Mouse (Mus musculus): ENCODE measurements at regions not wholly inside any gene's neighbourhood (a gene's known extent, or its start where the extent isn't known, plus 50 kb on each side); places are given as distances from the start of the nearest gene placed in this dataset.
"Not testable (repeated sequence)": the region's sequence is repeated elsewhere in the genome, so short reads cannot be mapped to it uniquely, and the experiment has no call there.

DNA sequence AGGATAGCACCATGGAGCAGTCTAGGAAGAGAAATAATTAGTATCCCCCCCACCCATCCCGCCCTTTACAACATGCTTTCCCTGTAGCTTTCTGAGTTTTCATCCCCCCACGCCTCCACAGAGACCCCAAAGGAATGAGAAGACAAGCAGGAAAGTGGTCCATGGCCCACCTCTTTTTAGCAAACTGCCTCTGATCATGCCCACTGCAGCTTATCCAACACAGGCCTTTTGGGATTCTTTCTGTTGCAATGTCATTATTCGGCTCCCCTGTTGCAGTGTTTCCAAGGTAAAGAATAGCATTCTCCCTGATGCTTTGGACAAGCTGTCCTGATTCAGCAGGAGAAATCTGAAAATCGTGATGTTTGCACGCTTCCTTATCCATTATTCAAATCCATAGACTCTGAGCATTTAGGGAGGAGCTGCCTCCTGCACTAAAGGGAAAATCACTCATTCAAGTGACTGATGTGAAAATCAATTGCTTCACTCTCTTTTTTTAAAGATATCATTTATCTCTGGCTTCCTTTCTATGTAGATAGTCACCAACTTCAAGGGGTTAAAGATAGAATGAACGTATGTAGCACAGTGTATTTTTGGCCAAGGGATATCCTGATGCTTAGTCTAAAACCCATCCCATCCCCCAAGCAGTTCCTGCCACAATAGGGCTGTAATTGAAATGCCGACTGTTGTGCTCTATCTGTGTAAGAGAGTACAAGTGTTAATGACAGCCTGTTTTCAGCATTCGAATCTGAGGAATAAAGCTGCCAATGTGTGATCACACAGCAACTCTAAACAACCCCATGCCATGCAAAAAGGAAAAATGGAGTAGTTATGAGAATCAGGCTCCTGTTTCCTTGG, 743.1 kb downstream of the Kcna4 start:
- DNase-seq (ENCODE audit: low read depth) = no peak

DNA sequence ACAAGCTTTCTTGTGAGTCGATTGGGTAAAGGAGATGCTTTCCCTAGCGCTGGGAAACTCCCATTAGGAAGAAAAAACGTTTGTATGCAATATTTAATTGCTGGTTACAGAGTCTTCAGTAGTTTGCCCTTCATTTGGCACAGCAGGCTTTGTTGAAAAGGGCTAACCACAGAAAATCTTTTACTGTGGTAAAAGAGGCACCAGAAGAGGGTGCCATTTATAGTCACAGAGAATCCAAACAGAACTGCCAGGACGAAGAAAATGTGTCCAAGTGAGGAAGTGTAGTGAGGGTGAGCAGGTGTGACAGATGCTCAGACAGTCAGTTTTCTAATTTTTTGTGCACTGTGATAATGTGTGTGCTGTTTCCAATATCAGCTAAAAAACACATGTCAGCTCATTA, 744.4 kb downstream of the Kcna4 start:
- DNase-seq (ENCODE audit: low read depth) = no peak

DNA sequence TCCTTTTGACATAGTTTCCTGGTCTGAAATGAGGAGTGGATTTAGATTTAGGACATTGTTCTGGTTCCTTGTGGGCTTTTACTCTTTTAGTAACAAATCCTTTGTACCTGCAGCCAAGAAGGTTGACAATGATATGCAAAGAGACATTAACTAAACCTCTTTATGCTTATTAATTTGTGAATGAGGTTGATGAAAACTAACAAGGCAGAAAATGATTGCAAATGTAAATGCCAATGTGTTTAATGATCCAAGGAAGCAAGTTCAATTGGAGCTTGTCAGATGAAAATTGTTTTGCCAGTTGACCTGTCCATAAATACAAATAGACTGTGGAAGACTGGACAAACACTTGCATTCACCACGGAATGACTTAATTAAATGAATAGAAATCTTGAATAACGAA, 751.6 kb downstream of the Kcna4 start:
- DNase-seq (ENCODE audit: low read depth) = no peak

DNA sequence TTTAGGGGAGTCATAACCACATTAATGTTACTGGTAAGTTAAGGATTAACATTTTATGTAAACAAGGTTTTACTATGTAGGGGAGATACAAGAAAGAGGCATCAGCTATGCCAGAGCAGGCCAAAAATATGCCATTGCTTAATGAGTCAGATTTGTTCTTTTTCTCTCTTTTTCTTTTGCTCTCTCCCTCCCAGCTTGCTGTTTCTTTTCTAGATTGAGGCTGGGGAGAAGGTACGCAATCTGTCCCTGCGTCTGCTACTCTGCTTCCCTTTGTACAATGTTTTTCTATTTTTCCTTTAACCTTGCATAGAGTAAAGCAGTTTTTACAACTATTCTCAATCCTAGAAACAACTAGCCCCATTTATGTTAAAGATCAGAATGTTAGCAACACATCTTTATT, 754.4 kb downstream of the Kcna4 start:
- DNase-seq (ENCODE audit: low read depth) = no peak

DNA sequence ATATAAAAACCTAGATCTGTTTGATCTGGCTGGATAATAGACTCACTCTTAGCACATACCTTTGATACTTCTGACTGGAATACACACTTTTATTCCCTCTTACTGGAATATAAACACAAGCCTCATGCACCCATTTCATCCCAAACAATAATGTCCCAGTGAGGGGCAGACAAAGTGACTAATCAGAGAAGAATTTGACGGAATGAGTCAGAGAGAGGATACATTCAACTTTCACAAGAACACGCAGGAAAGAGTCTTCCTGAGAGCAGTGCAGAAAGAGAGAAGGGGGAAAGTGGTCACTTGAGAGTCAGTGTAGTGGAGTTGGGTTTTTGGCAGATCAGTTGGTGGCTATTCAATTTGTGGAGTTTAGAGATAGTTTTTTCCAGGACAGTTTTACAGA, 755.6 kb downstream of the Kcna4 start:
- DNase-seq (ENCODE audit: low read depth) = no peak

DNA sequence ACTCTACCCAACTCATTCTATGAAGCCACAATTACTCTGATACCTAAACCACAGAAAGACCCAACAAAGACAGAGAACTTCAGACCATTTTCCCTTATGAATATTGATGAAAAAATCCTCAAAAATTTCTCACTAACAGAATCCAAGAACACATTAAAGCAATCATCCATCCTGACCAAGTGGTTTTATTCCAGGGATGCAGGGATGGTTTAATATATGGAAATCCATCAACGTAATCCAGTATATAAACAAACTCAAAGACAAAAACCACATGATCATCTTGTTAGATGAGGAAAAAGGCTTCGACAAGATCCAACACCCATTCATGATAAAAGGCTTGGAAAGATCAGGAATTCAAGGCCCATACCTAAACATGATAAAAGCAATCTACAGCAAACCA, 772.3 kb downstream of the Kcna4 start:
- not testable (repeated sequence) for DNase-seq (ENCODE audit: low read depth)

DNA sequence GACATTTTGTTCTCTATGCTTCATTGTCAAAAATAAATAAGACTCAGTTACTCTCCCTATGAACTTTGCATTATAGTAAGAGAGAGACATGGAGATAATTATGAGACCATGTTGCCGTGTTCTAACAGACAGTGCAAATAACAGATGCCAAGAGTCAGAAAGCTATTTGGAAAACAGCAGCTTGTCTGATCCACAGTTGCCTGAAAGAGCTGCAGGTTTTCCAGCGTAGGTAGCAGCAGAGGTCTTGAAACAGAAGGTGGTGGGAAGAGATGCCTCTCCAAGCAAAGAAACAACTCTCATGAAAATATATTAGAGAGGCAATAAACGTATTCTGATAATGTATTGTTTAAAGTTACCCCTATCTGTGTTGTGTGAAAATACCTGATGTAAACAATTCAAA, 793.5 kb downstream of the Kcna4 start:
- no peak for DNase-seq (ENCODE audit: low read depth)

DNA sequence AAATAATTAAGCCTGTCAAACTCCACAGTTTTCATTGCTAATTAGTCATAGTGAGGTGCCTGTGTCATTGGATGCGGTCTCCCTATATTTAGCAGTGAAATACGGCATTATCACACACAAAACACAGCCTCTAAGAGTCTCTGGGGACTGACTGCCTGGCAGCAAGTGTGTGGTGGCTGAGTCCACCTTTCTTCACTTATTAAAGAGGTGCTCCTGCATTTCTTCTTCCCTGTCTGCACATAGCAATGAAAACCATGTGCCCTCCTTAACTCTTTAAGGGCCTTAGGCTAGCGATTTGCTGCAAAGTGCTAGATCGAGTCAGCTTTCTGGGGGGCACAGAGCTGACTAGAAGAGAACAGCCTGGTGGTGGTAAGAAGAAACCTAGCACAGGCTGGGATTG, 799.8 kb downstream of the Kcna4 start:
- no peak for DNase-seq (ENCODE audit: low read depth)

DNA sequence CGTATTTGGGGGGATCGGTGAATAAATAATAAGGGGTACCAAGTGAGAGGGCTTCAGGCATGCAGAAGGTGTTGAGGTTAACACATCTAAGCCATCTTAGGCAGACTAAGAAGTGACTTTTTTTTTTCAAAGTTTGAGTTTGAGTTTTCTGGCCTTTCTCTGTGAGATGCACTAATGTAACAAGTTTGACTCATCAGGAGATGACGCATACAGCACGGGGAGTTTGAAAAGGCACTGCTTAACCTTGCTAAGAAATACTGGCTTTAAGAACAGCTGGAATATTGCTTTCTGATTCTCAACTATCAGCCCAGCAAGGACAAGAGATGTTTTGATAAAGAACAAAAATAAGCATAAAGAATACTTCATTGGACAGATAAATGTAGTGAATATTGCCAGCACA, 806.6 kb downstream of the Kcna4 start:
- no peak for DNase-seq (ENCODE audit: low read depth)

DNA sequence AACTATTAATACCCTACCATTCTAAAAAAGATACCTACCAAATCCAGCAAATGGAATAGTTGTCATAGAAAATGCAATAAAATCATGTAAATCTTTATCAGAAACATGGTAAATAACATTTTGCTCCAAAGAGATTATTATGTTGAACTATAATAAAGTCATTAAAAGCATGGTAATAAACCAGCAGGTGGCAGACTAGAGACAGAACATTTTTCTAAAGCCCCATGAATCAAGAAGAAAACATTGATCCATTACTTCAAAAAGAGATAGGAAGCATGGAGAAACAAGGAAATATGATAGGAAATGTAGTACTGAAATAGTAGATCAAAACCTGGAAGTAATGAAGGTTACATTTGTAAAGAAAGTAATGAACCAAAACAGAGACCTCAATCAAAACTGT, 819.7 kb downstream of the Kcna4 start:
- peak; percentile 15 for DNase-seq (ENCODE audit: low read depth)

DNA sequence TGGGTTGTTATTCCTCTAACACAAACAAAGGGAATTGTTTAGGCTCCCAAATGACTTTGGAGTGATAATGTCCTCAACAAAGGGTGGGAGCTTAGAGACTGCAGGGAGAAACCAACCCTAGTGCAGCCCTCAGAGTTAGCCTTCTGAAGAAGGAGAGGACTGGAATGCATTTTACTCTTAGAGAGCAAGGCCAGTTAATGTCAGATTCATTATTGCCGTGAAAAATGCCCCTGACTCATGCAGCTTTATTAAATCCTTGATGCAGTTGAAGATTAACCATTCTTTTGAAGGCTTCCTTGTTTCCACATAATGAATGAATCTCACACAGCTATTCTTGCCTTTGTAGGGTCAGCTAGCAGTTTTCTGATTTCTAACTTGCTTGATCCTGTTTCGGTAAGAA, 855.3 kb downstream of the Kcna4 start:
- DNase-seq (ENCODE audit: low read depth) = no peak

DNA sequence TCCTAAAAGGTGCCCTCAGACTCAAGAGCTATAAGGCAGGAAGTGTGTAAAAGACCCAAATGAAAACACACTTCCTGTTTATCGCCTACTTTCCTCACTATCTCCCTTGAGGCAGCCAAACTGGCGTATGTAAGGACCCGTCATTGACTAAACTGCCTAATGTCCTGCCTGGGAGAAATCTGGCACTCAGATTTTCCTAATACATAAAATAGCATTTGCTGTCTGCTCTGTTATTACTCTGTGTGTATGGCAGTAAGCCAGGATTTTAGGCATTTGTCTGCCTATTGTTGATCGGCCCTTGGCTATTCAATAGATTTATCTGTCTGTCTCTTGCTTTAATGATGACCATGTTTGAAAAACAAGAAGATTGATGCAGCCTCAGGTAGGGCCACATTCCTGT, 857.8 kb downstream of the Kcna4 start:
- DNase-seq (ENCODE audit: low read depth) = no peak

DNA sequence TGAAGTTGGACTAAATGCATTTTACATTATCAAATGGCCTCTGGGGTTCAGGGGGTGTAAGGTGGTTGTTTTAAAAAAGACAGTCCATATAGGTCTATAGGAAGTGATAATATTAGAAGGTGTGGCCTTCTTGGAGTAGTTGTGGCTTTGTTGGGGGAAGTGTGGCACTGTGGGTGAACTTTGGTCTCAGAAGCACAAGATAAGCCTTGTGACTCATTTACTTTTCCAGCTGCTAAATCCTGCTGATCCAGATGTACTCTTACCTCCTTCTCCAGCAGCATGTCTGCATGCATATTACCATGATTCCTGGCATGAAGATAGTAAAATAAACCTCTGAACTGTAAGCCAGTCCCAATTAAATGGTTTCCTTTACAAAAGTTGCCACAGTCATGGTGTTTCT, 865.8 kb downstream of the Kcna4 start:
- no peak for DNase-seq (ENCODE audit: low read depth)

DNA sequence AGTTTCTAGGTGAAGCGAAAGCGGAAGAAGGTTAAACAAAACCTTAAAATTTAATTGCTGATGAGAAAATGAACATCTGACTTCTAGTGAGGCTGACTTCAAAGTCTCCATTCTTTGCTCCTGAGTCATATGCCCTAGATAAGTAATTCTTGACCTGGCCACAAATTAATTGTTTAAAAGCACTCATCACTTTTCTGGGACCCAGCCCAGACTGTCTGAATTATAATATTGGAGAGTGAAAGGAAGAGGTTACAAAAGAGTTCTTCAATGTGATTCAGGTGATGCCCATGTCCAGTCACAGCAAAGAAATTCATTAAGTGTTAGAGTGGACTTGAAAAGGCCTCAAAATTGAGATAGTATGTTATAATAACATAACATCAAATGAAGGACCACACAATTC, 867.3 kb downstream of the Kcna4 start:
- DNase-seq (ENCODE audit: low read depth) = no peak

DNA sequence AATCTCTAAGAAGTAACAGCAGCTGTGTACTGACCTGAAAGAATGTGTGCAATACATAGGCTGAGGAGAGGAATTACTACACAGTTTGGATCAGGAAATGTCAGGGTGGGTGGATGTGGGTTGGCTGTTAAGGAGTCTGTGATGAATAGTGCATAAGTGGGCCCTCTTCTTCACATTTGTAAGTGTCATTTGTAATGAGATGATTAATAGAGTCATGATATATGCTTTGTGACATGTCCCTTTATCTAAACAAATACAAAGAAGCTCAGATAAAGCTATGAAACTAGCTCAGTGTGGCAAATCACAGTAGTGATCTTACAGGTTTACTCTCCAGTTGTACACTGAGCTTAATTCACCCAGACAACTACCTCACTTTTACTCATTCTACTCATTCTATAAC, 867.9 kb downstream of the Kcna4 start:
- DNase-seq (ENCODE audit: low read depth) = no peak

DNA sequence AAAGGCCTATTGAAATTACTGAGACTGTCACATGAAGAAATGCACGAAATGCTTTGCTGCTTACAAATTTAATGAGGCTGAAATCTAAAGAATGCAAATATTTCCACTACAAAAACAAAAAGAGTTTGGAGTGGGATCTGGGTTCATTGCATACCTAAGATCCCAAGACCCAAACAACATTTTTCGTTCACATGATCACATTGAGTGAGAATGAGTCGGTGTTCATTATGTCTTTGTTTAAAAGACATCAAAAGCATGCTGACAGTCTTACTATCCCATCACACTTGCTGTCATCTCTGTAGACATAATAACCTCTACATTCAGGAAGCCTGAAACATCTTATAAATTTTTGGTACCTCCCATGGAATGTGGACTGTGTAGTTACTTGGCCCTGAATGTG, 870.4 kb downstream of the Kcna4 start:
- no peak for DNase-seq (ENCODE audit: low read depth)

DNA sequence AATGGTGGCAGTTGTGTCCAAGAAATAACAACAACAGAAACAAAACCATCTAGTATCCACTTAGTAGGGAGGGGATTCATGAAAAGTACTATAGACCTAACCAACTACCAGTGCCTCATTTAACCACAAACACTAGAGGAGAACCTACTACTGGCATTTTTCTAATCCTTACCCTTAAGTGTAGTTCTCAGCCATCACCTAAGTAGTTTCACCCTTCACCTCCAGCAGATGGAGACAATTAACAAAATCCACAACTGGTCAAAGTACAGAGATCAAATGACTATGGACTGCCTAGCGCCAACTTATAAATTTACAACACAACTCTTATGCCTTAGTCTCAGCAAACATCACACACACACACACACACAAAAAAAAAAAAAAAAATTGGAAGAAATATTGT, 874.6 kb downstream of the Kcna4 start:
- no peak for DNase-seq (ENCODE audit: low read depth)
